Mouse (Mus musculus) testis, adult 2 months (tissue): ENCODE results near the gene Arhgef3.

Source experiments
- CTCF ChIP-seq: fragments of 200-500 bp; IDR thresholded peaks from 2 replicates; pipeline ENCODE4 v1.5.1; 2012; ENCODE audit warnings: low read depth, mild to moderate bottlenecking, inconsistent platforms, low read length, moderate library complexity; ENCODE audit not compliant: control insufficient read depth, insufficient read depth, insufficient replicate concordance
- POLR2A ChIP-seq: fragments of 200-500 bp; IDR thresholded peaks from 2 replicates; pipeline ENCODE4 v1.6.1; 2012; ENCODE audit warnings: low read depth, mild to moderate bottlenecking, inconsistent platforms, low read length, moderate library complexity; ENCODE audit not compliant: control insufficient read depth

DNA sequence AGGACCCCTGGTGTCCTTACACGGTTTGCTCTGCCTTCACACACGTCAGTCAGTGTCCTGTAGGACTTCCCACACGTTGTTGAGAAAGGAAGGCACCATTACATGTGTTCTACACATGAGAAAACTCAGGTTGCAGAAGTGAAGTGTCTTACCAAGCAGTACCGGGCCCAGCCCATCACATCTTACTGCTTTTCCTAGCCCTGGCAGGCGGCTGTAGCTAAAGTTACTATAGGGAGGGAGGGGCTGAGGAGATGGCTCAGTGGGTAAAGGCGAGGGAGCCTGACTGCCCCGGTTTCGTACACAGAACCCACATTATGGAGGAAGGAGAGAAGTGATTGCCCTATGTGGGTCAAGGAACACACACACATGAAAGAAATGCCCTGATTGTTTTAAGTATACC, 116.8 kb downstream of the Arhgef3 start:
- TF ChIP-seq POLR2A (no peak), CTCF (no peak)
